Mouse (Mus musculus): Measurements from ENCODE around the gene 1810030O07Rik. TPM values are rescaled to one million over a fixed set of nuclear protein-coding genes. Genes with fewer than 3 reads are reported as not detected.
"Not testable (repeated sequence)": the region's sequence is repeated elsewhere in the genome, so short reads cannot be mapped to it uniquely, and the experiment has no call there.

Gene 1810030O07Rik
- polyA plus RNA-seq, 1 experiment from 2014 or later, result 22.0 TPM

DNA sequence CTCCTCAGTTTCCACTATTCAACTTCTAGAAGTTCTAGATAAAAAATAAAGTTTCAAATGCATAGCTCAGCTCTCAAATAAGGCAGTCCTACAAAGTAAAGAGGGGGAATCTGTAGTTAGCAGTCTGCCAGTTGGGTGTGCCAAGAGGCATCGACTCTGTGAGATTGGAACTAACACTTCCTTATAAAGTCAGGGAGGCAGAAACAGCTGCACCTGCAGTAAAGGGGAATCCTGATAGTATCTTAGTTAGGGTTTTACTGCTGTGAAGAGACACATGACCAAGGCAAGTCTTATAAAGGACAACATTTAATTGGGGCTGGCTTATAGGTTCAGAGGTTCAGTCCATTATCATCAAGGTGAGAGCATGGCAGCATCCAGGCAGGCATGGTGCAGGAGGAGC lies 61.1 kb downstream of the 1810030O07Rik start:
- H3K4me2 ChIP-seq; H3K4me1 ChIP-seq (replicated peaks); H3K27ac ChIP-seq (ENCODE audit: poor library complexity, severe bottlenecking); H3K4me3 ChIP-seq; H3K9me3 ChIP-seq (replicated peaks); ATAC-seq (ENCODE audit: insufficient number of reproducible peaks, low FRiP score); H3K27me3 ChIP-seq (replicated peaks); H3K9ac ChIP-seq: not testable (repeated sequence)
- WGBS, result 72% methylated on average over 1 of the region's 1 CpGs
- peaks cover 23% of the 10 kb centered on the region for H3K36me3 ChIP-seq

DNA sequence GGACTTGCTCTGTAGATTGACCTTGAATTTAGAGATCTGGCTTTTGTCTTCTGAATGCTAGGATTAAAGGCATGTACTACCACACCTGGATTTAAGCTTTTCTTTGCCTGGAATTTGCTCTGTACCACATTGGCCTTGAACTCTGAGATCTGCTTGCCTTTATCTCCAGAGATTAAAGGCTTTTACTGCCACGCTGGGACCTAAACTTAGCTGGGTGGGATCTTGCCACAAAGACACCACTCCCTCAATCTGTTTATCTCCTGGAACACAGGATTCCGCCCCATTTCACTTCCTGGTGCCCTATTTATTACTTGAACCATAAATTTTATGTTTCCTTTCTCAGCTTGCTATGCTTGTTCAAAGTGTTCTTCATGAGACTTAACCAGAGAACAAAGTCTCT lies 62.3 kb downstream of the 1810030O07Rik start:
- no peaks in the 10 kb centered on the region for H3K4me1 ChIP-seq (replicated peaks)
- ATAC-seq (ENCODE audit: insufficient number of reproducible peaks, low FRiP score), result no peak
- H3K36me3 ChIP-seq, result peaks cover 27% of the 10 kb centered on the region
- H3K27me3 ChIP-seq (replicated peaks), result no peaks in the 10 kb centered on the region
- H3K4me2 ChIP-seq, result no peak overlapping the region
- no peak overlapping the region for H3K9ac ChIP-seq
- no peaks in the 10 kb centered on the region for H3K9me3 ChIP-seq (replicated peaks)
- H3K27ac ChIP-seq (ENCODE audit: poor library complexity, severe bottlenecking), result no peak overlapping the region
- 59% methylated on average over 2 of the region's 2 CpGs for WGBS
- no peak overlapping the region for H3K4me3 ChIP-seq

DNA sequence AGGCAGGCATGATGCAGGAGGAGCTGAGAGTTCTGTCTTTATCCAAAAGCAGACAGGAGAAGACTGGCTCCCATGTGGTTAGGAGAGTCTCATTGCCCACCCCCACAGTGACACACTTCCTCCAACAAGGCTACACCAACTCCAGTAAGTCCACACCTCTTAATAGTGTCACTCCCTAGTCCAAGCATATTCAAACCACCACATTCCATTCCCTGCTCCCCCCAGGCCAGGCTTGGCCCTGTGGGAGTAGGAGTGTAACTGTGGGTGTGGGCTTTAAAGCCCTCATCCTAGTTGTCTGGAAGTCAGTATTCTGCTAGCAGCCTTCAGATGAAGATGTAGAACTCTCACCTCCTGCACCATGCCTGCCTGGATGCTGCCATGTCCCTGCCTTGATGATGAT lies 62.9 kb downstream of the 1810030O07Rik start:
- H3K9ac ChIP-seq; ATAC-seq (ENCODE audit: insufficient number of reproducible peaks, low FRiP score); H3K27ac ChIP-seq (ENCODE audit: poor library complexity, severe bottlenecking); H3K4me1 ChIP-seq (replicated peaks); H3K4me3 ChIP-seq; H3K9me3 ChIP-seq (replicated peaks); H3K4me2 ChIP-seq; H3K27me3 ChIP-seq (replicated peaks): not testable (repeated sequence)
- peaks cover 27% of the 10 kb centered on the region for H3K36me3 ChIP-seq

Other genes starting within 250 kb of the 1810030O07Rik start
- 61.0 and 61.4 TPM in 2 replicates for gene Atp6ap2, start 85.9 kb downstream of the 1810030O07Rik start, polyA plus RNA-seq (2016; fragmentation: Nextera tagmentation; extraction: Ambion mirVana)
- 30.2 and 32.6 TPM in 2 replicates for gene Med14, start 88.4 kb upstream of the 1810030O07Rik start, polyA plus RNA-seq (2016; fragmentation: Nextera tagmentation; extraction: Ambion mirVana)